Mouse (Mus musculus) G1E (cell line): ENCODE results near the gene Chmp2a. TPM values are rescaled to one million over a fixed set of nuclear protein-coding genes. Genes with fewer than 3 reads are reported as not detected.

Experiments used
- ATAC-seq: 2 replicates; pipeline ENCODE4 v1.8.0; 2016; ENCODE audit warnings: mild to moderate bottlenecking; ENCODE audit not compliant: insufficient number of reproducible peaks, poor library complexity, low FRiP score, severe bottlenecking; ENCODE audit errors: extremely low read depth
- DNase-seq: peaks from one replicate; pipeline ENCODE4 v3.0.0; 2012; ENCODE audit warnings: low spot score
- H3K27me3 ChIP-seq: 2 replicates; pipeline ENCODE4 v1.6.1; 2012; ENCODE audit warnings: mild to moderate bottlenecking, low read length, inconsistent platforms; ENCODE audit not compliant: insufficient read depth
- H3K36me3 ChIP-seq: replicated peaks from 2 replicates; pipeline ENCODE3; 2012; ENCODE audit warnings: mild to moderate bottlenecking, inconsistent platforms
- H3K4me1 ChIP-seq: 2 replicates; pipeline ENCODE4 v1.6.1; 2012; ENCODE audit warnings: low read depth, low read length, inconsistent platforms, mixed read lengths; ENCODE audit not compliant: insufficient read depth
- H3K4me3 ChIP-seq: 2 replicates; pipeline ENCODE4 v1.5.1; 2012; ENCODE audit warnings: low read depth, mild to moderate bottlenecking, inconsistent platforms, low read length, moderate library complexity, mixed read lengths
- H3K9me3 ChIP-seq: replicated peaks from 2 replicates; pipeline ENCODE4 v1.6.1; 2012; ENCODE audit warnings: inconsistent platforms
- CTCF ChIP-seq: IDR thresholded peaks from 2 replicates; pipeline ENCODE4 v1.5.1; 2012; ENCODE audit warnings: low read depth, low read length, inconsistent platforms, mixed read lengths
- GATA1 ChIP-seq: IDR thresholded peaks from 2 replicates; pipeline ENCODE4 v1.6.1; 2012; ENCODE audit warnings: borderline replicate concordance, low read length, inconsistent platforms, mixed read lengths
- GATA2 ChIP-seq: IDR thresholded peaks from 2 replicates; pipeline ENCODE4 v1.6.1; 2012; ENCODE audit warnings: low read depth, low read length, inconsistent platforms, borderline replicate concordance
- POLR2AphosphoS5 ChIP-seq: IDR thresholded peaks from 2 replicates; pipeline ENCODE4 v1.6.1; 2012; ENCODE audit warnings: low read depth, low read length, inconsistent platforms; ENCODE audit not compliant: insufficient replicate concordance
- TAL1 ChIP-seq: conservative IDR thresholded peaks from 2 replicates; pipeline ENCODE4 v1.6.1; 2012; ENCODE audit warnings: low read depth, low read length, inconsistent platforms, mixed read lengths
- polyA plus RNA-seq: library from polyadenylated mRNA; stranded (reverse); fragments of >175 nt; gene quantifications from 2 replicates; pipeline ENCODE4 v1.2.3, GENCODE M21; 2012
- total RNA-seq, 2 experiments: library from RNA; stranded (forward) in 1 of 2; stranded (reverse) in 1 of 2; fragments of 200-1000 nt in 1 of 2; fragments of >200 nt in 1 of 2; fragmentation: Nextera tagmentation in 1 of 2; gene quantifications; 2 replicates each; pipeline ENCODE4 v1.2.3; 2014 to 2017

Chmp2a gene
- total and polyA plus RNA-seq, 3 experiments, result 163 to 289 (median 188) TPM

DNA sequence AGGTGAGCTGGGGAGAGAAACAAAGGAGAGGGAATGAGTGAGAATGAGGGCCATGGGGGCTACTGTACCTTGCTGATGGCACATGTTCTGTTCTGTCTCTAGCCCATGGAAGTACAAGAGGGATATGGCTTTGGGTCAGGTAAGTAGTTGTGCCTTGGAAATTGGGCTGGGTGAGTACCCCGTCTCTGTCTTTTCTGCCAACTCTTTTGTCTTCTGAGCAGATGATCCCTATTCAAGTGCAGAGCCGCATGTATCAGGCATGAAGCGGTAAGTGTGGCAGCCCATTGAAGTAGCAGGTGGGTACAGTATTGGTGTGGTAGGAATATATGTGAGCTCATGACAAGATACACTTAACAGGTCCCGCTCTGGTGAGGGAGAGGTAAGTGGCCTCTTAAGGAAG is 5.6 kb downstream of the Chmp2a start:
- Histone ChIP-seq H3K9me3 (no peaks in the 10 kb centered on the region), H3K4me1 (peaks cover 75% of the 10 kb centered on the region), H3K27me3 (no peaks in the 10 kb centered on the region), H3K4me3 (no peak overlapping the region; the same call in 1 of the 2 replicates), H3K36me3 (peaks cover 90% of the 10 kb centered on the region)
- TF ChIP-seq CTCF (no peak), GATA1 (no peak), POLR2AphosphoS5 (no peak; the same call in 1 of the 2 replicates), GATA2 (no peak), TAL1 (no peak)
- ATAC-seq, result no peak
- no peak for DNase-seq

DNA sequence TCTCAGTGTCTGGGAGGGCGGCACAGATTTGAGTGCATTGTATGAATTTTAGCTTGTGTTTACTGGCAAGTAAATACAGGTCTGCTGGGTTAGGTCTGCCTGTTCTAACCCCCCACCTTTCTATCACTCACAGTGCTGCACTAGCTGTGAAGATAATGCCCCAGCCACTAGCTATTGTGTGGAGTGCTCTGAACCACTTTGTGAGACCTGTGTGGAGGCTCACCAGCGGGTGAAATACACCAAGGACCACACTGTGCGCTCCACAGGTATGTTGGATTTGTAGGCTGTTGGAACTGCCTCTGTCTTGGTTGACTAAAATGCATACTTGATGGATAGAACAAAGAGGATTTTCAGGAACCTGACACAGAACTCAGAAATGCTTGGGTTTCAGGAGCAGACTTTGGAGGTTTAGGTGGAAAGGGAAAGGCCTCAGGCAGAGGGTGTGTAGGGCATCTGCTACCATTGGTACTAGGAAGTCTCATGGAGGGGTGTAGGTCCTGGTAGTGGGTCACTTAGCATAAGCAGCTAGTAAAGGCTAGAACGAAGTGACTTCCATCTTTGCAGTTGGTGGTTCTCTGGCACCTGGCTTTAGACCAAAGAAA is 9.0 kb downstream of the Chmp2a start:
- TF ChIP-seq TAL1 (no peak), GATA2 (no peak), CTCF (no peak), POLR2AphosphoS5 (no peak), GATA1 (no peak)
- ATAC-seq (no peak), DNase-seq (no peak)
- H3K36me3 ChIP-seq, result peaks cover 56% of the 10 kb centered on the region
- no peaks in the 10 kb centered on the region for H3K27me3 ChIP-seq
- peaks cover 66% of the 10 kb centered on the region for H3K4me1 ChIP-seq
- H3K9me3 ChIP-seq, result no peaks in the 10 kb centered on the region
- H3K4me3 ChIP-seq, result peak overlapping the region; percentile 90

GRCm38 (mm10) chr7:13024805-13025204 is 9.8 kb downstream of the Chmp2a start:
- Histone ChIP-seq H3K9me3 (no peaks in the 10 kb centered on the region), H3K4me3 (peak overlapping the region; percentile 90), H3K4me1 (peaks cover 58% of the 10 kb centered on the region), H3K36me3 (peaks cover 48% of the 10 kb centered on the region), H3K27me3 (no peaks in the 10 kb centered on the region)
- DNase-seq (peak; percentile 83), ATAC-seq (peak; percentile 42)
- TF ChIP-seq POLR2AphosphoS5 (no peak), GATA2 (no peak), TAL1 (no peak), GATA1 (no peak), CTCF (no peak)

DNA sequence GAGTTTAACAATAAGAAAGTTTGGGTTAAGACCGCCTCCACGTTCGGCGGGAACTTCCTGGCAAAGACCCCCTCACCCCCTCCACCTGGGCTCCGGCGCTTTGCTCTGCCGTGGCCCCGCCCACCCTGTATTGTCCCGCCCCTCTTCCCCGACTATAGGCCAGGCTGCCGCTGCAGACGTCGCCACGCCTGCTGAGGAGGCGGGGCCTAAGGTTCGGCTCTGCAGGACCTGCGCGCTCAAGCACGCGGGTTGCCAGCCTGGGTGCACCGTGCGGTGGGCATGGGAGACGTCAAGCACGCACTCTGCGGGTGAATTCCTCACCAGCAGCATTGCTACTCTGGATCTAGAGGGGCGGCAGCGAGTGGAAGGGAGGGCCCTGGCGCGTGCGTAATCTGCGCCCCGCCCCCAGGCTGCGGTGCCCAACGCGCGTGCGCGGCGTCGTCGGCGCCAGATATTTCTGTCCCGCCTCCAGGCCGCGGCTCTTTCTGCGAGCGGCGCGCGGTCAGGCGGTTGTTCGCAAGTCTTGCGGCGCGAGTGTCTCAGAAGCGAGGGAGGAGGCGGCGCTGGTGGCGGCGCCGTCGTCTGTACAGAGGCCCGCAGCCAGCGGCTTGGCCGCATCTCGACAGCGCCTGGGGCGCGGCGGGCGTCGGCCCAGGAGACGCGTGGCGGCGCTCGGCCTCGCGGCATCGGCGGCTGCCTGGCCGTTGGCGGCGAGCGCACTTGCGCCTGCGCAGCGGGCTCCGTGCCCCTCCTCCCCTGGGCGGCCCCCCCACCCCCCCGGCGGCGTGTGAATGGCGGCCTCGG is 10.5 kb downstream of the Chmp2a start:
- H3K36me3 ChIP-seq, result peaks cover 41% of the 10 kb centered on the region
- no peaks in the 10 kb centered on the region for H3K27me3 ChIP-seq
- TF ChIP-seq POLR2AphosphoS5, result no peak
- no peak for TF ChIP-seq GATA1
- no peak for TF ChIP-seq CTCF
- no peak for TF ChIP-seq GATA2
- TF ChIP-seq TAL1, result no peak
- peak overlapping the region; percentile 90 for H3K4me3 ChIP-seq
- no peaks in the 10 kb centered on the region for H3K9me3 ChIP-seq
- DNase-seq (peak; percentile 90), ATAC-seq (peak; percentile 72)
- peaks cover 52% of the 10 kb centered on the region for H3K4me1 ChIP-seq

DNA sequence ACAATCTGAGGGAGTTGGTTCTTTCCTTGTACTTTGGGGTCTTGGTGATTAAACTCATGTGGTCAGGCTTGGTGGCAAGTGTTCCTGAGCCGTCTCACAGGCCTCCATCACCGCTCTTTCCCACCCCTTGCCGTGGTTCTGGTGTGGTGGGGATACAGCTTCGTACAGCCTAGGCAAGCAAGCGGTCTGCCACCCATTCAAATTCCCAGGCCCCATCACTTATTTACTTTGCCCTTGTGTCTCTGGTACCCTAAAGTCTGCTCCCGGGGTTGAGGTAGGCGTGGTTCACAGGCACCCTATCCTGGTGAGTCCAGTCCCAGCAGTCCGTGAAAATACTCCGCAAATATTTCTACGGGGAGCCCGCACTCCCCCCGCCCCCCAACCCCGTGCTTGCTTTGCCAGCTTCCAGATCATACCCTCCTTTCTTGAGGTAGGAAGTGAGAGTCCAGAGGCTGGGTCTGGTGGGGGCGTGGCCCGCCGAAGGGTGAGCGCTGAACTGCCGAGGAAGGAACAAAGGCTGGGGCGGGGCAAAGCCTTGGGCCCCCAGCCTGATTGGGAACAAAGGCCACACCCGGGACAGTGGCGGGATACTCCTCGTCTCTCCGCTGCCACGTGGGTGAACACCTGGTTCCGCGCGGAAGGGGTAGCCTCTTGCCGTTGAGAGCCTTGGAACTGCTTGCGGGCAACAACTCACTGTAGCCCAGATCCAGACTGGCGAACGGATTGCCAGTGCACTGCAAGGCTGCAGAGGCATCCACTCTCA is 11.7 kb downstream of the Chmp2a start:
- Histone ChIP-seq H3K4me3 (peak overlapping the region; percentile 70; the same call in 1 of the 2 replicates), H3K9me3 (no peaks in the 10 kb centered on the region), H3K36me3 (peaks cover 30% of the 10 kb centered on the region), H3K4me1 (peaks cover 41% of the 10 kb centered on the region), H3K27me3 (peaks cover 4% of the 10 kb centered on the region)
- TF ChIP-seq GATA2 (no peak), TAL1 (no peak), GATA1 (no peak), POLR2AphosphoS5 (no peak), CTCF (no peak)
- DNase-seq, result peak; percentile 83
- ATAC-seq, result peak; percentile 68

DNA sequence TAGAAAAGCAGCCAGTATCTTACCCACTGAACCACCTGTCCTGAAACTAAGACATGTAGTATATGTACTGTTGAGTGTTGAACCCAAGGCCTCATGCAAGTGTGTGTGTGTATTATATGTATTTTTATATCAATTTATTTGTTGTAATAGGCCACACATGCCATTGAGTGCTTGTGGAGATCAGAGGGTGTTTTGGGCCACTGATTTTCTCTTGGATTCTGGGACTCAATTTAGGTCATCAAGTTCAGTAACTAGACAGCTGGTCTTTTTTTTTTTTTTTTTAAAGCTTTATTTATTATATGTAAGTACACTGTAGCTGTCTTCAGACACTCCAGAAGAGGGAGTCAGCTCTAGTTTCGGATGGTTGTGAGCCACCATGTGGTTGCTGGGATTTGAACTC is 19.4 kb downstream of the Chmp2a start:
- Histone ChIP-seq H3K27me3 (peaks cover 23% of the 10 kb centered on the region), H3K4me1 (peaks cover 12% of the 10 kb centered on the region), H3K36me3 (no peaks in the 10 kb centered on the region), H3K4me3 (no peak overlapping the region), H3K9me3 (no peaks in the 10 kb centered on the region)
- ATAC-seq (no peak), DNase-seq (no peak)
- TF ChIP-seq GATA2, result no peak
- TF ChIP-seq GATA1, result no peak
- TF ChIP-seq CTCF, result no peak
- no peak for TF ChIP-seq TAL1
- TF ChIP-seq POLR2AphosphoS5, result no peak
